Mouse (Mus musculus) forebrain, embryonic 16.5 days (tissue): ENCODE measurements around the gene Tcf7l2. TPM values are rescaled to one million over a fixed set of nuclear protein-coding genes. Genes with fewer than 3 reads are reported as not detected.

Experiments
- ATAC-seq: fragments of 200-750 bp; cut with Nextera tagmentation; 2 replicates; pipeline ENCODE4 v1.8.0; 2017; ENCODE audit warnings: mild to moderate bottlenecking, moderate library complexity
- H3K27ac ChIP-seq: fragments of 300-500 bp; sonication (generic); 2 replicates; pipeline ENCODE4 v1.5.1; 2014; ENCODE audit warnings: low read length, control low read depth
- H3K27me3 ChIP-seq: fragments of 300-500 bp; sonication (generic); replicated peaks from 2 replicates; pipeline ENCODE4 v1.6.1; 2014; ENCODE audit warnings: low read length; ENCODE audit not compliant: control insufficient read depth, insufficient read depth
- H3K36me3 ChIP-seq: fragments of 300-500 bp; sonication (generic); 2 replicates; pipeline ENCODE4 v1.6.1; 2014; ENCODE audit not compliant: control insufficient read depth, insufficient read depth
- H3K4me1 ChIP-seq: fragments of 300-500 bp; sonication (generic); replicated peaks from 2 replicates; pipeline ENCODE4 v1.6.1; 2014; ENCODE audit warnings: low read length; ENCODE audit not compliant: control insufficient read depth, insufficient read depth
- H3K4me2 ChIP-seq: fragments of 300-500 bp; sonication (generic); 2 replicates; pipeline ENCODE4 v1.6.1; 2014; ENCODE audit warnings: mild to moderate bottlenecking, low read length, control low read depth
- H3K4me3 ChIP-seq: fragments of 300-500 bp; sonication (generic); replicated peaks from 2 replicates; pipeline ENCODE4 v1.5.1; 2014; ENCODE audit warnings: mild to moderate bottlenecking, low read length, control low read depth
- H3K9ac ChIP-seq: fragments of 300-500 bp; sonication (generic); replicated peaks from 2 replicates; pipeline ENCODE4 v1.6.1; 2014; ENCODE audit warnings: low read depth, low read length, control low read depth
- H3K9me3 ChIP-seq: fragments of 300-500 bp; sonication (generic); 2 replicates; pipeline ENCODE4 v1.6.1; 2016; ENCODE audit warnings: low read length; ENCODE audit not compliant: control insufficient read depth
- WGBS: fragments of 180-500 bp; shearing (Covaris S2); extraction: QIAGEN DNeasy Blood & Tissue Kit; methylation state at CpG from one replicate; pipeline ENCODE4 v1.1.7; 2014; 5-methylcytosine and 5-hydroxymethylcytosine counted together
- polyA plus RNA-seq: library from polyadenylated mRNA; unstranded; fragments of >200 nt; fragmentation: Nextera tagmentation; extraction: Ambion mirVana; gene quantifications from 2 replicates; pipeline ENCODE4 v1.2.1, GENCODE M21; 2015

Tcf7l2 gene
- polyA plus RNA-seq, 1 experiment from 2014 or later: 58.7 TPM

DNA sequence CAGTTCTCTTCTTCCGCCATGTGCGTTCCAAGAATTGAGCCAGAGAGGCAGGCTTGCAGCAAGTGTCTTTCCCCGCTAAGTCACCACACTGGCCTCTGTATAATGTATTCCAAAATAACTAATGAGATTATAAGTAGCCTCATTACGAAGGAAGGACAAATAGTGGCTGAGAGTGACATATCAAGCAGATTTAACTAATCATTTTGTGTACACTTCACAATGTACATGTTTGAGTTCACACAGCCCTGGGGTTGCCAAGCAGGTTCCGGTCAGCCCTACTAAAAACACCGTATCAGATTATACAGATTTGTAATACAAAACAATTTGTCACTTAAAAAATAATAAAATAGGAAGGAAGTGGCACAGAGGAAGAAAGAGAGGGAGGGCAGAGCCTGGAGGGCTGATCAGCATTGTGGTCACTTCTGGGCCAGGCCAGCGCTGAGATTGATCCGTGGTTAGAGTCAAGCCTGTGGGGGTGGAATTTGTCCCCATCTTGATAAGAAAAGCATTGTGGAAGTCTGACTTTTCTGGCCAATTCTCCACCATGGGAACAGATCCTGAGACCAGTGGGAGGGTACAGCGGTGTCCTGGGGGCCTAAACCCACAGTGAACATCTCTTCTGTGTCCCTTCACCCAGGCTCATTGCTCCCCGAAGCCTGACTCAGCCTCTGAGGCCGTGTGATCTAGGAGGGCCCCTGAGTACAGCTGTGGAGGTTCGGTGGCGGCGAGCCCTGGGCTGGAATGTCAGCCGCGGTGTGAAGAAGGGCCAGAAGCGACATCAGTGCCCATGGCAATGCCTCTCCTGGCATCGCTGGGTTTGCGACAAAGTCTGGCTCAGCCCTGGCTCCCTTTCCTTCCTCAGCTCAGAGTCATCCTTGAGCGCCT is 21.9 kb upstream of the Tcf7l2 start:
- Histone ChIP-seq H3K4me2 (no peak overlapping the region), H3K9ac (no peak overlapping the region), H3K36me3 (no peaks in the 10 kb centered on the region), H3K9me3 (no peaks in the 10 kb centered on the region), H3K4me1 (no peaks in the 10 kb centered on the region), H3K27ac (no peak overlapping the region), H3K27me3 (no peaks in the 10 kb centered on the region), H3K4me3 (no peak overlapping the region)
- 76% methylated on average over 20 of the region's 20 CpGs for WGBS
- no peak for ATAC-seq

- Histone ChIP-seq H3K4me2 (no peak overlapping the region), H3K9me3 (no peaks in the 10 kb centered on the region), H3K27me3 (no peaks in the 10 kb centered on the region), H3K4me1 (no peaks in the 10 kb centered on the region), H3K36me3 (no peaks in the 10 kb centered on the region), H3K9ac (no peak overlapping the region), H3K4me3 (no peak overlapping the region), H3K27ac (no peak overlapping the region)
- 80% methylated on average over 16 of the region's 16 CpGs for WGBS
- no peak for ATAC-seq
These were observed 21.1 kb upstream of the Tcf7l2 start for GRCm38 (mm10) chr19:55720409-55721092.

- Histone ChIP-seq H3K27ac (no peak overlapping the region), H3K27me3 (no peaks in the 10 kb centered on the region), H3K4me1 (no peaks in the 10 kb centered on the region), H3K9me3 (no peaks in the 10 kb centered on the region), H3K9ac (no peak overlapping the region), H3K4me3 (no peak overlapping the region), H3K4me2 (no peak overlapping the region), H3K36me3 (no peaks in the 10 kb centered on the region)
- ATAC-seq: no peak
- WGBS: 34% methylated on average over 6 of the region's 6 CpGs
These were observed 19.2 kb upstream of the Tcf7l2 start for GRCm38 (mm10) chr19:55722376-55722775.

- no peak overlapping the region for H3K27ac ChIP-seq
- H3K36me3 ChIP-seq: no peaks in the 10 kb centered on the region
- no peak for ATAC-seq
- H3K9me3 ChIP-seq: no peaks in the 10 kb centered on the region
- H3K4me3 ChIP-seq: no peak overlapping the region
- H3K27me3 ChIP-seq: no peaks in the 10 kb centered on the region
- H3K4me1 ChIP-seq: no peaks in the 10 kb centered on the region
- WGBS: 88% methylated on average over 8 of the region's 8 CpGs
- H3K9ac ChIP-seq: no peak overlapping the region
- no peak overlapping the region for H3K4me2 ChIP-seq
These were observed 12.2 kb upstream of the Tcf7l2 start for GRCm38 (mm10) chr19:55729376-55729775.

DNA sequence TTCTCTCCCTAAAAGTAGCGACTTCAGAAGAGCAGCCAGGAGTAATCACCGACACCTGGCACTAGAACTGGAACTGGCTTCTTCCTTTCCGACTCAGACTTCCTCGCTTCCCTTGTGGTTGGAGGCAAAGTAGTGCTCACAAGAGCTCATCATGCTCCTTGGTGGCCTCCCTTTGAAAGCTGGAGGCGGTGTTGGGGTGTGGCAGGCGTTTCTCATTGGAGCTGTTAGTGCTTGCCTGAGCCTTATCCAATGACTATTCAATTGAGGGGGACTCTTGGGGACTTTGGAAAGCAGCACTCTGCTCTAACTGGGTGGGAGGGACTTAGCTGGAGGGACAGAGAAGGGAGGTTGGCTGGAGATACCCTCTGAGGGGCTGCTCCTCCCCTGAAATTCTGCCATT is 9.1 kb upstream of the Tcf7l2 start:
- H3K27ac ChIP-seq: no peak overlapping the region
- H3K27me3 ChIP-seq: no peaks in the 10 kb centered on the region
- no peak overlapping the region for H3K9ac ChIP-seq
- no peak overlapping the region for H3K4me3 ChIP-seq
- H3K4me1 ChIP-seq: no peaks in the 10 kb centered on the region
- 54% methylated on average over 6 of the region's 6 CpGs for WGBS
- no peak overlapping the region for H3K4me2 ChIP-seq
- no peak for ATAC-seq
- no peaks in the 10 kb centered on the region for H3K36me3 ChIP-seq
- H3K9me3 ChIP-seq: no peaks in the 10 kb centered on the region

- no peak for ATAC-seq
- no peak overlapping the region for H3K9ac ChIP-seq
- no peaks in the 10 kb centered on the region for H3K9me3 ChIP-seq
- H3K4me2 ChIP-seq: no peak overlapping the region
- H3K27me3 ChIP-seq: no peaks in the 10 kb centered on the region
- 72% methylated on average over 3 of the region's 3 CpGs for WGBS
- no peaks in the 10 kb centered on the region for H3K36me3 ChIP-seq
- H3K4me3 ChIP-seq: no peak overlapping the region
- H3K4me1 ChIP-seq: no peaks in the 10 kb centered on the region
- H3K27ac ChIP-seq: no peak overlapping the region
These were observed 8.6 kb upstream of the Tcf7l2 start for GRCm38 (mm10) chr19:55732994-55733393.

DNA sequence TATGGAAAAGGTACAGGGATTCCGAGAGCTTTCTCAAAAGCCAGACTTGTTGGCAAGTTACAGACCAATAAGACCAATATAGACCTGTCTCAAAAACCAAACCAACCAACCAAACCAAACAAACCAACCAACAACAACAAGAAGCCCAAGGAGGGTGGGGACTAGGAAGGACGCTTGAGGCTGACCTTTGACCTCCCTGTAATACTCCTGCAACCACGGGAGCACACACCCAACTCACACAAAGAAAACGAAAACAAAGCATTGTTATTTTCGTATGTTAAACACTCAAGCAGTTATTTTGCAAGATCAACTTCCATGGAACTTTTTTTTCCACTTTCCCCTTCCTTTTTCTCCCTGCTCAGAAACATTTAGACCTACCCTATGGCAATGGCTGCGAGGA is 5.6 kb upstream of the Tcf7l2 start:
- no peak overlapping the region for H3K9ac ChIP-seq
- no peak for ATAC-seq
- 55% methylated on average over 6 of the region's 6 CpGs for WGBS
- H3K27me3 ChIP-seq: no peaks in the 10 kb centered on the region
- H3K4me2 ChIP-seq: no peak overlapping the region
- no peaks in the 10 kb centered on the region; the same call in 1 of the 2 replicates for H3K4me1 ChIP-seq
- no peak overlapping the region for H3K27ac ChIP-seq
- no peaks in the 10 kb centered on the region for H3K9me3 ChIP-seq
- H3K4me3 ChIP-seq: no peak overlapping the region
- no peaks in the 10 kb centered on the region for H3K36me3 ChIP-seq

DNA sequence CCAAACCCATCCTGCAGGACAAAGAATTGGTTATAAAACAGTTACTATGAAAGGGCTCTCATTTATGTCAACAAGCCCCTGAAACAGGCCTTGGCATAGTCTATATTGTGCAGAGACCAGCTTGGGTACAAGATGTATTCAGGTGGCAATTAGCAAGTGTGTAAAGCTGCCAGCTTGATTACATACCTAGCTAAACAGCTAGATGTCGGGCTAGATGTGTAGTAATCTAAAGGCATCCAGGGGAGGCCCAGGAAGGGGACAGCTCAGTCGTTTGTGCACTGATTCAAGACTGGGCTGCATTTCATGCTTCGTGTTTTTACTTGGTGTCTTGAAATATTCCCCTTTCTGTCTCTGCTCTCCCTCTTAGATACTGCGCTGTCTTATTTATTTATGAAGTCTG is 1.9 kb upstream of the Tcf7l2 start:
- H3K4me1 ChIP-seq: peaks cover 32% of the 10 kb centered on the region
- no peak overlapping the region for H3K27ac ChIP-seq
- H3K9ac ChIP-seq: no peak overlapping the region
- no peaks in the 10 kb centered on the region for H3K9me3 ChIP-seq
- H3K27me3 ChIP-seq: no peaks in the 10 kb centered on the region
- no peak overlapping the region for H3K4me3 ChIP-seq
- H3K4me2 ChIP-seq: no peak overlapping the region
- no peak for ATAC-seq
- 17% methylated on average over 4 of the region's 4 CpGs for WGBS
- no peaks in the 10 kb centered on the region for H3K36me3 ChIP-seq

GRCm38 (mm10) chr19:55740753-55741438 is 724 bp upstream of the Tcf7l2 start:
- Histone ChIP-seq H3K36me3 (no peaks in the 10 kb centered on the region), H3K27me3 (no peaks in the 10 kb centered on the region), H3K9me3 (no peaks in the 10 kb centered on the region), H3K4me3 (peak overlapping the region; percentile 53), H3K4me2 (peak overlapping the region; percentile 73), H3K27ac (peak overlapping the region; percentile 42), H3K9ac (peak overlapping the region; percentile 58), H3K4me1 (peaks cover 41% of the 10 kb centered on the region)
- 11% methylated on average over 10 of the region's 10 CpGs for WGBS
- no peak; the same call in 1 of the 2 replicates for ATAC-seq
